Mouse (Mus musculus): Measurements from ENCODE around the gene Itgav. TPM values are rescaled to one million over a fixed set of nuclear protein-coding genes. Genes with fewer than 3 reads are reported as not detected.

Gene Itgav
- 10 to 100 TPM; 56.0 to 63.1 TPM for total RNA-seq (2023)

DNA sequence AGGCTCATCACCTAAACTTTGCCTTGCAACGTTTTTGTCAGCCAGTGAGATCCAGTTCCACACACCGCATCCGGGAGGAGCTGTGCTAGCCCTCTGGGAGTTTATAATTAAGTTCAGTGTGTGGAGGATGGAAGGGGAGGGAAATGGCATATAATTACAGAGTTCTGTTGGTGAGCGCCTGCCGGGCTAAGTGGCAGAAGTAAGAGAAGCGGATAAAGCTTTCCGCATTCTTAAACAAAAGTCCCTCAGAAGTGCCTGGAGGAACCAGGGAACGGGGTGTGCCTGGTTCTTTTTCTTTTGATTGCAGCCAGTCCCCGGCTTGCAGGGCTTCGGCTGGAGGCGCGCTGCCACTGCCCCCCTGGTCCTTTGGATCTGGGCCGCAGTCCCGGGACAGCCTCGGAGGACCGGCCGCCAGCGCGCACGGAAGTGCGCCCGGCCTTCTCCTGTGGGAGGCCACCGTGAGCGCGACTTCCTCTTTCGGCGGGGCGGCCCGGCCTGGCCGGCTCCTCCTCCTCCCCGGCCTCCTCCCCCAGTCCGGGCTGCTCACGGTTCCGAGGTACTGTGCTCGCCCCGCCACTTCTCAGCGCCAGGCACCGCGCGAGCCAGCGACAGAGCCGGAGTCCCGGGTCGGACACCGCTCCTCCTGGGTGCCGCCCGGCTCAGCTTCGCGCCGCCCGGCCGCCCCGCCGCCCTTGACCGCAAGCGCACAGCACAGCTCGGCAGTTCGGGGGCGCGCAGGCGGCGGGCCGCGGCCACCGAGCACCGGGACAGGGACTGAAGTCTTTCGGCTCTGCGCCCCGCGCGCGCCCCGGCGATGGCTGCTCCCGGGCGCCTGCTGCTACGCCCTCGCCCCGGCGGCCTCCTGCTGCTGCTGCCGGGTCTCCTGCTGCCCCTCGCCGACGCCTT, at the start of gene Itgav:
Gene Itgav (plus strand): TSS at position 477 of the 906 bp plus-strand sequence.

DNA sequence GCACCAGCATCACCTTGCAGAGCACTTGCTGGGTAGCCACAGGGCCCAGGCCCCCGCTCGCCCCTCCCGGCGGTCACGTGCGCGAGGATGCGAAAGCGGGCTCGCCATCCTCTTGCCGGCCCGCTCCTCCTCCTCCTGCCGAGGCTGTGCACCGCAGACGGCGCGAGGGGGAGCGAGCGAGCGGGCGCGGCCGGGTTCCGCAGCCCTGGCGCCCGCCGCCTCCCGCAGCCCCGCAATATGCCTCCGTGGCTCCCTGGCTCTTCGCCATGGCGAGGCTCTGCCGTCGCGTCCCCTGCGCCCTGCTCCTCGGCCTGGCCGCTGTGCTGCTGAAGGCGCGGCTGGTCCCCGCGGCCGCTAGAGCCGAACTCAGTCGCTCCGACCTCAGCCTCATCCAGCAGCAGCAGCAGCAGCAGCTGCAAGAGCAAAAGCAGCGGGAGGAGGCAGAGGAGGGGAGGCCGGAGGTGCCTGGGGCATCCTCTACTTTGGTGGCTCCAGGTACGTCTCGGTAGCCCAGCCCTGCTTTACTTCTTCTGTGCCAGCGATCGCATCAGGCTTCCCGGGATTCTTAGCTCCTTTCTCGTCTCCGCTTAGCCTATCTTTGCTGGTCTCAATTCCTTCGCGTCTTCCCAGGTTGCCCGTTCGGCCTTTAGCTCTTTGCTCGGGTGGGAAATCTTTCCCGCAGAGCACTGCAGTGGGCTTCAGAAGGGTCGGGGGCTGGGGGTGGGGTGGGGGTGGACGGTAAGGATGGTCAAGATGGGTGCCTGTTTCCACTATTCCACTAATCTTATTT, 88.5 kb downstream of the Itgav start, which contains the start of gene Fam171b:
Gene Fam171b (plus strand): TSS at position 154 of the 790 bp plus-strand sequence.

Other genes starting within 250 kb of the Itgav start
- gene Zc3h15, start 80.0 kb upstream of the Itgav start, total RNA-seq (2023): 100 to 1,000 TPM; 107 to 118 TPM
- gene Fam171b, start 88.2 kb downstream of the Itgav start, total RNA-seq (2023): under 1 TPM; 0.09 to 0.17 TPM
- gene Zswim2, start 216.8 kb downstream of the Itgav start, total RNA-seq (2023): not detected
- gene Gm13698, start 231.3 kb downstream of the Itgav start, total RNA-seq (2023): 1 to 10 TPM; 3.4 to 4.0 TPM
- 1 to 10 TPM; 3.4 to 4.0 TPM for gene Gm13693, start 237.1 kb downstream of the Itgav start, total RNA-seq (2023)
- gene Gm13695, start 242.9 kb downstream of the Itgav start, total RNA-seq (2023): not detected
- gene Gm13696, start 248.7 kb downstream of the Itgav start, total RNA-seq (2023): 1 to 10 TPM; 3.4 to 4.0 TPM